Mouse (Mus musculus): ENCODE measurements at regions not wholly inside any gene's neighbourhood (a gene's known extent, or its start where the extent isn't known, plus 50 kb on each side); places are given as distances from the start of the nearest gene placed in this dataset.

- no peaks in the 10 kb centered on the region for H3K36me3 ChIP-seq (replicated peaks; ENCODE audit: low read length)
- H3K4me3 ChIP-seq (replicated peaks): no peak overlapping the region
- H3K9me3 ChIP-seq: no peaks in the 10 kb centered on the region
- TF ChIP-seq FLI1 (IDR thresholded peaks at IDR 0.05; ENCODE audit: low read length) (no peak), GATA1 (IDR thresholded peaks at IDR 0.05; ENCODE audit: borderline replicate concordance, low read length) (no peak)
- H3K27me3 ChIP-seq (replicated peaks): peaks cover 53% of the 10 kb centered on the region
- H3K4me1 ChIP-seq: peaks cover 24% of the 10 kb centered on the region
These were observed 981.0 kb downstream of the 4930447A16Rik start for GRCm38 (mm10) chr15:38406114-38406960.

- Histone ChIP-seq H3K9me3 (no peaks in the 10 kb centered on the region), H3K36me3 (replicated peaks; ENCODE audit: low read length) (no peaks in the 10 kb centered on the region), H3K4me1 (peaks cover 24% of the 10 kb centered on the region), H3K27me3 (replicated peaks) (peaks cover 45% of the 10 kb centered on the region), H3K4me3 (replicated peaks) (no peak overlapping the region)
- TF ChIP-seq FLI1 (IDR thresholded peaks at IDR 0.05; ENCODE audit: low read length) (no peak), GATA1 (IDR thresholded peaks at IDR 0.05; ENCODE audit: borderline replicate concordance, low read length) (no peak)
These were observed 982.1 kb downstream of the 4930447A16Rik start for GRCm38 (mm10) chr15:38407476-38407875.

DNA sequence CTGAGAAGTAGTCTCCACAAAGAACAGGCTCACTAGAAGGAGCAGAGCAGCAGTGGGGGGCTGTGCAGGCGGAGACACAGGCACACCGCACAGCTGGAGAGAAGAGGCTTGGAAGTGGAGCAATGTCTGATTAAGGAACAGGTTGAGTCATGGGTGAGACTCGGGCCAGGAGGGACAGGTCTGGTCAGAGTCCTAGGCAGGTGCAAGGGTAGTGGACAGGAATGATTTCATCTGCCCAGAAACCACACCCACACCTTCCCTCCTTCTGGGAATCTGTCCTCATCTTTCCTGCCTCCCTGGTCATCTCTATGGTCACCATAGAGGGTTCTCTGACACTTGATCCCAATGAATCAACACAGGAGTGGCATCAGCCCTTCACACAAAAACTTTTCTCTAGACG, 983.8 kb downstream of the 4930447A16Rik start:
- H3K4me1 ChIP-seq: peaks cover 15% of the 10 kb centered on the region
- H3K9me3 ChIP-seq: peaks cover 3% of the 10 kb centered on the region; the same call in 1 of the 2 replicates
- no peak for TF ChIP-seq GATA1 (IDR thresholded peaks at IDR 0.05; ENCODE audit: borderline replicate concordance, low read length)
- TF ChIP-seq FLI1 (IDR thresholded peaks at IDR 0.05; ENCODE audit: low read length): no peak
- peaks cover 39% of the 10 kb centered on the region for H3K27me3 ChIP-seq (replicated peaks)
- no peaks in the 10 kb centered on the region for H3K36me3 ChIP-seq (replicated peaks; ENCODE audit: low read length)
- H3K4me3 ChIP-seq (replicated peaks): no peak overlapping the region

- H3K27me3 ChIP-seq (replicated peaks): peaks cover 39% of the 10 kb centered on the region
- H3K4me3 ChIP-seq (replicated peaks): peak overlapping the region; percentile 33
- no peaks in the 10 kb centered on the region for H3K36me3 ChIP-seq (replicated peaks; ENCODE audit: low read length)
- no peak for TF ChIP-seq FLI1 (IDR thresholded peaks at IDR 0.05; ENCODE audit: low read length)
- no peak for TF ChIP-seq GATA1 (IDR thresholded peaks at IDR 0.05; ENCODE audit: borderline replicate concordance, low read length)
- H3K9me3 ChIP-seq: peaks cover 3% of the 10 kb centered on the region; the same call in 1 of the 2 replicates
- H3K4me1 ChIP-seq: peaks cover 12% of the 10 kb centered on the region
These were observed 985.1 kb downstream of the 4930447A16Rik start for GRCm38 (mm10) chr15:38410462-38410861.

GRCm38 (mm10) chr15:38412481-38412880, 987.1 kb downstream of the 4930447A16Rik start:
- H3K36me3 ChIP-seq (replicated peaks; ENCODE audit: low read length): no peaks in the 10 kb centered on the region
- no peak overlapping the region for H3K4me3 ChIP-seq (replicated peaks)
- peaks cover 4% of the 10 kb centered on the region; the same call in 1 of the 2 replicates for H3K4me1 ChIP-seq
- peaks cover 22% of the 10 kb centered on the region for H3K27me3 ChIP-seq (replicated peaks)
- TF ChIP-seq FLI1 (IDR thresholded peaks at IDR 0.05; ENCODE audit: low read length) (no peak), GATA1 (IDR thresholded peaks at IDR 0.05; ENCODE audit: borderline replicate concordance, low read length) (no peak)
- peaks cover 6% of the 10 kb centered on the region for H3K9me3 ChIP-seq

- Histone ChIP-seq H3K4me1 (peaks cover 4% of the 10 kb centered on the region; the same call in 1 of the 2 replicates), H3K27me3 (replicated peaks) (peaks cover 18% of the 10 kb centered on the region), H3K36me3 (replicated peaks; ENCODE audit: low read length) (no peaks in the 10 kb centered on the region), H3K9me3 (peaks cover 15% of the 10 kb centered on the region), H3K4me3 (replicated peaks) (no peak overlapping the region)
- TF ChIP-seq GATA1 (IDR thresholded peaks at IDR 0.05; ENCODE audit: borderline replicate concordance, low read length) (no peak), FLI1 (IDR thresholded peaks at IDR 0.05; ENCODE audit: low read length) (no peak)
These were observed 988.0 kb downstream of the 4930447A16Rik start for GRCm38 (mm10) chr15:38413329-38413728.

- Histone ChIP-seq H3K4me1 (peaks cover 4% of the 10 kb centered on the region; the same call in 1 of the 2 replicates), H3K27me3 (replicated peaks) (peaks cover 14% of the 10 kb centered on the region), H3K36me3 (replicated peaks; ENCODE audit: low read length) (no peaks in the 10 kb centered on the region), H3K9me3 (peaks cover 18% of the 10 kb centered on the region), H3K4me3 (replicated peaks) (no peak overlapping the region)
- TF ChIP-seq GATA1 (IDR thresholded peaks at IDR 0.05; ENCODE audit: borderline replicate concordance, low read length) (no peak), FLI1 (IDR thresholded peaks at IDR 0.05; ENCODE audit: low read length) (no peak)
These were observed 989.1 kb downstream of the 4930447A16Rik start for GRCm38 (mm10) chr15:38414318-38415090.

GRCm38 (mm10) chr15:38415091-38415486, 989.7 kb downstream of the 4930447A16Rik start:
- Histone ChIP-seq H3K9me3 (peaks cover 18% of the 10 kb centered on the region), H3K27me3 (replicated peaks) (peaks cover 12% of the 10 kb centered on the region), H3K4me3 (replicated peaks) (no peak overlapping the region), H3K4me1 (peaks cover 4% of the 10 kb centered on the region; the same call in 1 of the 2 replicates), H3K36me3 (replicated peaks; ENCODE audit: low read length) (no peaks in the 10 kb centered on the region)
- TF ChIP-seq GATA1 (IDR thresholded peaks at IDR 0.05; ENCODE audit: borderline replicate concordance, low read length) (no peak), FLI1 (IDR thresholded peaks at IDR 0.05; ENCODE audit: low read length) (no peak)

- Histone ChIP-seq H3K36me3 (replicated peaks; ENCODE audit: low read length) (no peaks in the 10 kb centered on the region), H3K4me1 (no peaks in the 10 kb centered on the region), H3K27me3 (replicated peaks) (peaks cover 37% of the 10 kb centered on the region), H3K4me3 (replicated peaks) (no peak overlapping the region), H3K9me3 (peaks cover 15% of the 10 kb centered on the region)
- no peak for TF ChIP-seq GATA1 (IDR thresholded peaks at IDR 0.05; ENCODE audit: borderline replicate concordance, low read length)
- TF ChIP-seq FLI1 (IDR thresholded peaks at IDR 0.05; ENCODE audit: low read length): no peak
These were observed 994.3 kb downstream of the 4930447A16Rik start for GRCm38 (mm10) chr15:38419621-38420020.
